Mouse (Mus musculus) embryonic stem cell, embryonic (primary cell): ENCODE results near the gene Med19.

Experiments used
- CTCF ChIA-PET, 4 experiments: fragments of 300-600 bp in 2 of 4; fragments of 350-600 bp in 2 of 4; sonication (Branson Sonifier 250); formaldehyde crosslinking; loops; one replicate each; lab custom pipeline; 2022; ENCODE audit warnings: inconsistent platforms in 2 of 4; lab: Charles Lee
- POLR2A ChIA-PET, 4 experiments: fragments of 300-600 bp in 2 of 4; fragments of 350-600 bp in 2 of 4; sonication (Branson Sonifier 250); formaldehyde crosslinking; loops; one replicate each; lab custom pipeline; 2022; ENCODE audit warnings: antibody characterized with exemption in 4 of 4, inconsistent platforms in 1 of 4; lab: Charles Lee

The Med19 gene

GRCm38 (mm10) chr2:84690050-84690449 is 11.8 kb downstream of the Med19 start:
- ChIA-PET CTCF (interaction anchor here in 1 of 4 experiments (1.0 kb wide), 1 partner anchor 51 kb away, joined by 4 read pairs; no protein-coding TSS in a partner anchor), POLR2A (interaction anchor here in 2 of 4 experiments (0.8 to 2.2 kb wide), 13 partner anchors 10 to 215 kb away, joined by 3 to 22 read pairs (median 5); partner anchors contain the start of genes Med19 (in 2 of the 2), Selenoh (in 2 of the 2) and Gm28635 (in 1 of the 2))

- ChIA-PET POLR2A (interaction anchor here in 2 of 4 experiments (0.9 to 7.4 kb wide), 12 partner anchors 10 to 80 kb away, joined by 3 to 68 read pairs (median 8); partner anchors contain the start of genes Gm19426 (in 1 of the 2), Gm28635 (in 1 of the 2), Med19 (in 1 of the 2) and Selenoh (in 1 of the 2)), CTCF (interaction anchor here in 3 of 4 experiments (0.6 to 1.0 kb wide), 3 partner anchors 77 to 195 kb away, joined by 3 to 5 read pairs (median 3); no protein-coding TSS in a partner anchor)
Observed at GRCm38 (mm10) chr2:84695007-84695695, 16.9 kb downstream of the Med19 start.

- ChIA-PET POLR2A (interaction anchor here in 3 of 4 experiments (0.5 to 5.8 kb wide), 7 partner anchors 7 to 253 kb away, joined by 3 to 26 read pairs (median 5); partner anchors contain the start of gene Selenoh (in 1 of the 3)), CTCF (no interaction called here)
Observed at GRCm38 (mm10) chr2:84703497-84703896, 25.3 kb downstream of the Med19 start.

- ChIA-PET POLR2A (interaction anchor here in 3 of 4 experiments (0.5 to 5.8 kb wide), 16 partner anchors 8 to 253 kb away, joined by 3 to 22 read pairs (median 4); partner anchors contain the start of gene Clp1 (in 1 of the 3)), CTCF (interaction anchor here in 1 of 4 experiments (0.6 kb wide), 1 partner anchor 133 kb away, joined by 3 read pairs; no protein-coding TSS in a partner anchor)
Observed at GRCm38 (mm10) chr2:84704329-84704728, 26.1 kb downstream of the Med19 start.

- ChIA-PET POLR2A (interaction anchor here in 3 of 4 experiments (0.8 to 5.8 kb wide), 20 partner anchors 9 to 224 kb away, joined by 3 to 22 read pairs (median 4); partner anchors contain the start of genes Clp1 (in 2 of the 3), Gm19426 (in 1 of the 3), Gm28635 (in 1 of the 3) and Med19 (in 1 of the 3)), CTCF (interaction anchor here in 1 of 4 experiments (0.9 kb wide), 1 partner anchor 93 kb away, joined by 3 read pairs; the partner anchor contains the start of gene Ube2l6)
Observed at GRCm38 (mm10) chr2:84705295-84705694, 27.1 kb downstream of the Med19 start.

GRCm38 (mm10) chr2:84707523-84707922 is 29.3 kb downstream of the Med19 start:
- ChIA-PET POLR2A (interaction anchor here in 2 of 4 experiments (0.6 to 8.6 kb wide), 7 partner anchors 9 to 38 kb away, joined by 3 to 83 read pairs (median 4); partner anchors contain the start of gene Gm19426 (in 1 of the 2)), CTCF (interaction anchor here in 1 of 4 experiments (0.8 kb wide), 1 partner anchor 29 kb away, joined by 3 read pairs; no protein-coding TSS in a partner anchor)

- POLR2A ChIA-PET: interaction anchor here in 3 of 4 experiments (0.6 to 8.6 kb wide), 13 partner anchors 8 to 128 kb away, joined by 3 to 83 read pairs (median 5); partner anchors contain the start of genes Clp1 (in 3 of the 3) and Gm19426 (in 2 of the 3)
Observed at GRCm38 (mm10) chr2:84711898-84712297, 33.7 kb downstream of the Med19 start.

GRCm38 (mm10) chr2:84714422-84714810 is 36.2 kb downstream of the Med19 start:
- ChIA-PET CTCF (interaction anchor here in 2 of 4 experiments (0.5 to 0.6 kb wide), 2 partner anchors 142 to 1029 kb away, joined by 3 to 4 read pairs; no protein-coding TSS in a partner anchor), POLR2A (interaction anchor here in 2 of 4 experiments (0.5 to 8.6 kb wide), 12 partner anchors 9 to 46 kb away, joined by 3 to 83 read pairs (median 5); partner anchors contain the start of genes Clp1 (in 1 of the 2), Gm19426 (in 1 of the 2), Gm28635 (in 1 of the 2) and Med19 (in 1 of the 2))

More at GRCm38 (mm10) chr2:84711898-84712297, 33.7 kb downstream of the Med19 start:
- CTCF ChIA-PET: no interaction called here

- ChIA-PET POLR2A (interaction anchor here in 3 of 4 experiments (0.8 to 8.6 kb wide), 25 partner anchors 8 to 136 kb away, joined by 3 to 83 read pairs (median 6); partner anchors contain the start of genes Clp1 (in 2 of the 3), Gm19426 (in 2 of the 3), Ctnnd1 (in 1 of the 3) and Gm28635 (in 1 of the 3)), CTCF (interaction anchor here in 1 of 4 experiments (0.5 kb wide), 1 partner anchor 1030 kb away, joined by 4 read pairs; no protein-coding TSS in a partner anchor)
Observed at GRCm38 (mm10) chr2:84714811-84715561, 36.8 kb downstream of the Med19 start, which contains the start of gene Zdhhc5. Gene Zdhhc5, minus strand, starts transcription at chr2:84715180.

- CTCF ChIA-PET: interaction anchor here in 2 of 4 experiments (0.7 to 0.9 kb wide), 2 partner anchors 94 to 133 kb away, joined by 3 read pairs; no protein-coding TSS in a partner anchor
- POLR2A ChIA-PET: interaction anchor here (0.5 to 3.4 kb wide), 52 partner anchors 7 to 1624 kb away, joined by 3 to 48 read pairs (median 4); partner anchors contain the start of genes Clp1 (in 4 of the 4), Gm19426 (in 2 of the 4), Gm28635 (in 2 of the 4) and Med19 (in 2 of the 4)
Observed at GRCm38 (mm10) chr2:84715562-84716361, 37.6 kb downstream of the Med19 start.

- ChIA-PET CTCF (interaction anchor here in 2 of 4 experiments (0.5 to 0.9 kb wide), 3 partner anchors 21 to 169 kb away, joined by 3 to 4 read pairs (median 4); no protein-coding TSS in a partner anchor), POLR2A (interaction anchor here (0.5 to 3.4 kb wide), 60 partner anchors 8 to 1625 kb away, joined by 3 to 48 read pairs (median 4); partner anchors contain the start of genes Clp1 (in 4 of the 4), Gm19426 (in 2 of the 4), Gm28635 (in 2 of the 4) and Med19 (in 2 of the 4))
Observed at GRCm38 (mm10) chr2:84716423-84717355, 38.5 kb downstream of the Med19 start.

- ChIA-PET POLR2A (interaction anchor here in 3 of 4 experiments (0.6 to 3.4 kb wide), 22 partner anchors 8 to 223 kb away, joined by 3 to 48 read pairs (median 6); partner anchors contain the start of genes Clp1 (in 2 of the 3), Gm19426 (in 1 of the 3) and Ube2l6 (in 1 of the 3)), CTCF (interaction anchor here in 2 of 4 experiments (0.5 to 0.8 kb wide), 2 partner anchors 20 to 168 kb away, joined by 4 read pairs; no protein-coding TSS in a partner anchor)
Observed at GRCm38 (mm10) chr2:84717357-84717756, 39.2 kb downstream of the Med19 start.

GRCm38 (mm10) chr2:84720718-84721117 is 42.5 kb downstream of the Med19 start:
- ChIA-PET POLR2A (interaction anchor here in 3 of 4 experiments (0.7 to 2.6 kb wide), 11 partner anchors 11 to 102 kb away, joined by 3 to 13 read pairs (median 5); partner anchors contain the start of genes Gm28635 (in 1 of the 3), Med19 (in 1 of the 3), Selenoh (in 1 of the 3) and Smtnl1 (in 1 of the 3)), CTCF (interaction anchor here in 1 of 4 experiments (0.6 kb wide), 1 partner anchor 103 kb away, joined by 5 read pairs; no protein-coding TSS in a partner anchor)

GRCm38 (mm10) chr2:84721182-84721581 is 43.0 kb downstream of the Med19 start:
- POLR2A ChIA-PET: interaction anchor here in 1 of 4 experiments (0.7 to 2.6 kb wide), 7 partner anchors 15 to 89 kb away, joined by 3 to 13 read pairs (median 4); no protein-coding TSS in a partner anchor
- CTCF ChIA-PET: no interaction called here
